12 mouse cellular contexts compared by ENCODE assay signal in the genomic region with DNA sequence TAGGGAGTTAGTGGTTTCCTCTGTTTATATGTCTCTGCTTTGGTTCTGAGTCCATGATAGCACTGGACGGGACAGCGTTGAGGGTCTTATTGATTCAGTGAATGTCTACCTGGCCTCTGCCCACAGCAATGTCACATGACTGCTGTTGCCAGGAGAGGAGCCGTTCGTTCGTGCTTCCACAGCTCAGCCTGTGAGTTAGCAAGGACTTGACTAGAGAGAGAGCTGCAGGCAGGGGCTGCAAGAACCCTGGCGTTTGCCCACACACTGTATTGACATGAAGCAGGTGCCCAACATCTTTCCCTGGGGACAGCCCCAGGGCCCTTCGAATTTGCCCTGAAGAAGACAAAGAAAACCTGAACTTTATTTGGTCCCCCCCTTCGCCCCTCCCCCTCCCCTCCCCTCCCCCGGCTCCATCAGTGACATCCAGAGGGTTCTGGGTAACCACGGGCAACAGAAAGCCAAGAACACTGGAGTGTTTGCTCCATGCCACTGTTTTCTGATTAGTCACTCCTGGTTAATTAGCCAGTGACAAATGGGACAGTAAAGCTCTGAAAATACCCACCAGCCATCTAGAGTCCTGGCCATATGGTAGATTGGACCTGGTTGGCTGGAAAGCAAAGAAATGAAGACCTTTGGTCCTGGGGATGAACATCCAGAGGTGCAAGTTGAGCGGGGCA.
A peak's percentile ranks its signal among the peaks of the same experiment; 100 is the strongest.
DNase-seq lines count a peak whose midpoint lies in the region; ATAC-seq and TF ChIP-seq lines count a peak whose summit lies in the region.
"Had no signal": no experiment of that assay in that cellular context is flagged by ENCODE, and none has a peak within 500 bp of the region (broad histone marks: within the 10 kb centered on the region; RNA-seq: fewer than 3 reads in every experiment).

No protein-coding gene starts in this region.

- no peaks in the 10 kb centered on the region for H3K27me3 ChIP-seq in MEL (ENCODE audit: control insufficient read depth in 1 of 2, insufficient read depth in 2 of 2, low read length in 2 of 2)
- H3K27me3 ChIP-seq in hindbrain, postnatal 0 days (ENCODE audit: insufficient read depth, low read length): no peaks in the 10 kb centered on the region

- no peak overlapping the region for H3K27ac ChIP-seq in MEL (ENCODE audit: control insufficient read depth, low read depth, low read length)
- peak overlapping the region; percentile 45; the same call in 1 of the 2 replicates for H3K27ac ChIP-seq in hindbrain, postnatal 0 days

- 26% methylated on average over 11 of the region's 11 CpGs for WGBS in hindbrain, postnatal 0 days

- H3K36me3 ChIP-seq in MEL (ENCODE audit: control insufficient read depth in 1 of 2, insufficient read depth in 2 of 2, low read length in 2 of 2): peaks cover 0 to 6% of the 10 kb centered on the region in 2 experiments; a peak in 2 of 4 replicates
- no peaks in the 10 kb centered on the region for H3K36me3 ChIP-seq in hindbrain, postnatal 0 days (ENCODE audit: insufficient read depth, low read length)

- DNase-seq in MEL (ENCODE audit: low read depth, low spot score): no peak
- DNase-seq in brain, adult 2 months (ENCODE audit: low read depth, low spot score): peak; percentile 45
- DNase-seq in hindbrain, postnatal 0 days (ENCODE audit: low spot score): no peak
- DNase-seq in lung, postnatal 25 days (ENCODE audit: low spot score): no peak
- no peak for DNase-seq in thymus, postnatal 25 days
- no peak for DNase-seq in cerebellum, adult 11 months
- DNase-seq: lung, postnatal 36 days; thymus, postnatal 4 days had no signal

- ATAC-seq in hindbrain, postnatal 0 days: peak; percentile 36; the same call in 1 of the 2 replicates
- ATAC-seq in megakaryocyte-erythroid progenitor cell, adult 5-6 weeks (replicated peaks; ENCODE audit: low FRiP score, low TSS enrichment, poor library complexity, severe bottlenecking): peak; percentile 32
- no peak for ATAC-seq in CD4-positive, CD25-positive, alpha-beta regulatory T cell, adult 4 months
- ATAC-seq: inflammation-experienced regulatory T-cells, adult 6 months had no signal

- H3K9ac ChIP-seq in MEL (ENCODE audit: control insufficient read depth, low read depth, low read length, poor library complexity, severe bottlenecking): no peak overlapping the region
- no peak overlapping the region for H3K9ac ChIP-seq in hindbrain, postnatal 0 days (replicated peaks; ENCODE audit: low read length)

- no peak for TF ChIP-seq RAD21 in MEL (IDR thresholded peaks at IDR 0.05; ENCODE audit: low read depth, low read length)

- peaks cover 15 to 25% of the 10 kb centered on the region in 2 experiments for H3K4me1 ChIP-seq in MEL (ENCODE audit: control insufficient read depth in 1 of 2, insufficient read depth in 2 of 2, low read length in 2 of 2)
- H3K4me1 ChIP-seq in hindbrain, postnatal 0 days (ENCODE audit: insufficient read depth, low read length): peaks cover 16% of the 10 kb centered on the region; the same call in 1 of the 2 replicates

- H3K79me2 ChIP-seq in MEL (ENCODE audit: control insufficient read depth, insufficient read depth, low read length, poor library complexity): peaks cover 26% of the 10 kb centered on the region

- no peak for TF ChIP-seq POLR2A in MEL (IDR thresholded peaks at IDR 0.05; ENCODE audit: control insufficient read depth in 1 of 2, insufficient read depth in 1 of 2, low read depth in 1 of 2, low read length in 2 of 2, poor library complexity in 1 of 2)

- H3K4me3 ChIP-seq in MEL (ENCODE audit: control insufficient read depth in 1 of 2, insufficient read depth in 1 of 2, low read depth in 2 of 2, low read length in 2 of 2): no peak overlapping the region
- H3K4me3 ChIP-seq in hindbrain, postnatal 0 days (ENCODE audit: low read length): no peak overlapping the region

- no peak for TF ChIP-seq EP300 in MEL (IDR thresholded peaks at IDR 0.05; ENCODE audit: low read depth in 1 of 2, low read length in 2 of 2)

- TF ChIP-seq CTCF in MEL (IDR thresholded peaks at IDR 0.05 in 2 of 3, conservative IDR thresholded peaks at IDR 0.05 in 1 of 3; ENCODE audit: control insufficient read depth in 1 of 3, insufficient read depth in 1 of 3, low read depth in 2 of 3, low read length in 3 of 3, poor library complexity in 1 of 3, severe bottlenecking in 1 of 3): no peak
- TF ChIP-seq CTCF in hindbrain, postnatal 0 days (IDR thresholded peaks at IDR 0.05; ENCODE audit: low read depth): no peak

- no peak overlapping the region for H3K4me2 ChIP-seq in hindbrain, postnatal 0 days (ENCODE audit: low read depth, low read length)
- H3K4me2 ChIP-seq: heart, embryonic 11.5 days had no signal

- H3K9me3 ChIP-seq in MEL (replicated peaks; ENCODE audit: insufficient read depth, low read length): no peaks in the 10 kb centered on the region
- H3K9me3 ChIP-seq in hindbrain, postnatal 0 days (ENCODE audit: low read length): no peaks in the 10 kb centered on the region

TF ChIP-seq in MEL, 35 proteins besides CTCF, POLR2A, EP300 and RAD21:
- TF ChIP-seq MXI1 (IDR thresholded peaks at IDR 0.05; ENCODE audit: low read depth, low read length): peak; percentile 23; the same call in 1 of the 2 replicates
- TF ChIP-seq USF1 (IDR thresholded peaks at IDR 0.05; ENCODE audit: low read depth, low read length): peak; percentile 16; the same call in 1 of the 2 replicates
- TF ChIP-seq GABPA (IDR thresholded peaks at IDR 0.05; ENCODE audit: low read depth, low read length): no peak
